Mouse (Mus musculus) adipocyte (in vitro differentiated cells): ENCODE data around the gene Gad2.
A peak's percentile ranks its signal among the peaks of the same experiment; 100 is the strongest.

Experiments
- DNase-seq: peaks from one replicate; pipeline ENCODE4 v3.0.0-alpha.2; 2016; ENCODE audit warnings: low spot score

The Gad2 gene

GRCm38 (mm10) chr2:22646134-22646533 is 24.1 kb downstream of the Gad2 start:
- DNase-seq: no peak

- no peak for DNase-seq
These were observed 26.4 kb downstream of the Gad2 start for GRCm38 (mm10) chr2:22648394-22648793.

GRCm38 (mm10) chr2:22651826-22652225 is 29.8 kb downstream of the Gad2 start:
- no peak for DNase-seq

- no peak for DNase-seq
These were observed 41.7 kb downstream of the Gad2 start for GRCm38 (mm10) chr2:22663731-22664130.

- peak; percentile 66 for DNase-seq
These were observed 48.4 kb downstream of the Gad2 start for GRCm38 (mm10) chr2:22670415-22670814.

GRCm38 (mm10) chr2:22671348-22671747 is 49.3 kb downstream of the Gad2 start:
- DNase-seq: no peak

- DNase-seq: no peak
These were observed 55.1 kb downstream of the Gad2 start for GRCm38 (mm10) chr2:22677066-22677465.

- no peak for DNase-seq
These were observed 57.9 kb downstream of the Gad2 start for GRCm38 (mm10) chr2:22679944-22680343.

GRCm38 (mm10) chr2:22689969-22690368 is 68.0 kb downstream of the Gad2 start:
- no peak for DNase-seq

GRCm38 (mm10) chr2:22704780-22705727 is 83.0 kb downstream of the Gad2 start:
- DNase-seq: peak; percentile 5

- no peak for DNase-seq
These were observed 84.2 kb downstream of the Gad2 start for GRCm38 (mm10) chr2:22706233-22706632.

GRCm38 (mm10) chr2:22721522-22722470 is 99.8 kb downstream of the Gad2 start:
- DNase-seq: peak; percentile 82

GRCm38 (mm10) chr2:22723927-22724534 is 102.0 kb downstream of the Gad2 start:
- DNase-seq: no peak

- DNase-seq: no peak
These were observed 105.1 kb downstream of the Gad2 start for GRCm38 (mm10) chr2:22727113-22727512.

- DNase-seq: no peak
These were observed 114.1 kb downstream of the Gad2 start for GRCm38 (mm10) chr2:22736134-22736533.

GRCm38 (mm10) chr2:22739369-22739768 is 117.4 kb downstream of the Gad2 start:
- peak; percentile 65 for DNase-seq

GRCm38 (mm10) chr2:22740441-22740840 is 118.4 kb downstream of the Gad2 start:
- peak; percentile 20 for DNase-seq

- DNase-seq: no peak
These were observed 119.2 kb downstream of the Gad2 start for GRCm38 (mm10) chr2:22741222-22741621.
